Mouse (Mus musculus) kidney, embryonic 16.5 days (tissue): ENCODE results near the gene Xpnpep1. TPM values are rescaled to one million over a fixed set of nuclear protein-coding genes. Genes with fewer than 3 reads are reported as not detected.
A peak's percentile ranks its signal among the peaks of the same experiment; 100 is the strongest.

Source experiments
- ATAC-seq: fragments of 200-750 bp; cut with Nextera tagmentation; 2 replicates; pipeline ENCODE4 v1.8.0; 2017; ENCODE audit warnings: moderate TSS enrichment; ENCODE audit not compliant: low FRiP score, low TSS enrichment
- H3K27ac ChIP-seq: fragments of 300-500 bp; sonication (generic); 2 replicates; pipeline ENCODE4 v1.5.1; 2014; ENCODE audit warnings: low read length
- H3K27me3 ChIP-seq: fragments of 300-500 bp; sonication (generic); 2 replicates; pipeline ENCODE4 v1.6.1; 2014; ENCODE audit warnings: low read length, control low read depth, mixed read lengths; ENCODE audit not compliant: insufficient read depth
- H3K36me3 ChIP-seq: fragments of 300-500 bp; sonication (generic); 2 replicates; pipeline ENCODE4 v1.6.1; 2014; ENCODE audit warnings: low read length, control low read depth, mixed read lengths; ENCODE audit not compliant: insufficient read depth
- H3K4me1 ChIP-seq: fragments of 300-500 bp; sonication (generic); 2 replicates; pipeline ENCODE4 v1.6.1; 2014; ENCODE audit warnings: low read length, control low read depth, mixed read lengths; ENCODE audit not compliant: insufficient read depth
- H3K4me2 ChIP-seq: fragments of 300-500 bp; sonication (generic); replicated peaks from 2 replicates; pipeline ENCODE4 v1.6.1; 2014; ENCODE audit warnings: low read depth, low read length
- H3K4me3 ChIP-seq: fragments of 300-500 bp; sonication (generic); 2 replicates; pipeline ENCODE4 v1.5.1; 2014; ENCODE audit warnings: mild to moderate bottlenecking, low read length
- H3K9ac ChIP-seq: fragments of 300-500 bp; sonication (generic); replicated peaks from 2 replicates; pipeline ENCODE4 v1.6.1; 2014; ENCODE audit warnings: low read length
- H3K9me3 ChIP-seq: fragments of 300-500 bp; sonication (generic); 2 replicates; pipeline ENCODE4 v1.6.1; 2016; ENCODE audit warnings: low read length, control low read depth
- WGBS: fragments of 180-500 bp; shearing (Covaris S2); extraction: QIAGEN DNeasy Blood & Tissue Kit; methylation state at CpG from one replicate; pipeline ENCODE4 v1.1.7; 2014; 5-methylcytosine and 5-hydroxymethylcytosine counted together
- polyA plus RNA-seq: library from polyadenylated mRNA; unstranded; fragments of >200 nt; fragmentation: Nextera tagmentation; extraction: Ambion mirVana; gene quantifications from 2 replicates; pipeline ENCODE4 v1.2.1, GENCODE M21; 2015

The Xpnpep1 gene
- 166 and 167 TPM in 2 replicates for polyA plus RNA-seq

DNA sequence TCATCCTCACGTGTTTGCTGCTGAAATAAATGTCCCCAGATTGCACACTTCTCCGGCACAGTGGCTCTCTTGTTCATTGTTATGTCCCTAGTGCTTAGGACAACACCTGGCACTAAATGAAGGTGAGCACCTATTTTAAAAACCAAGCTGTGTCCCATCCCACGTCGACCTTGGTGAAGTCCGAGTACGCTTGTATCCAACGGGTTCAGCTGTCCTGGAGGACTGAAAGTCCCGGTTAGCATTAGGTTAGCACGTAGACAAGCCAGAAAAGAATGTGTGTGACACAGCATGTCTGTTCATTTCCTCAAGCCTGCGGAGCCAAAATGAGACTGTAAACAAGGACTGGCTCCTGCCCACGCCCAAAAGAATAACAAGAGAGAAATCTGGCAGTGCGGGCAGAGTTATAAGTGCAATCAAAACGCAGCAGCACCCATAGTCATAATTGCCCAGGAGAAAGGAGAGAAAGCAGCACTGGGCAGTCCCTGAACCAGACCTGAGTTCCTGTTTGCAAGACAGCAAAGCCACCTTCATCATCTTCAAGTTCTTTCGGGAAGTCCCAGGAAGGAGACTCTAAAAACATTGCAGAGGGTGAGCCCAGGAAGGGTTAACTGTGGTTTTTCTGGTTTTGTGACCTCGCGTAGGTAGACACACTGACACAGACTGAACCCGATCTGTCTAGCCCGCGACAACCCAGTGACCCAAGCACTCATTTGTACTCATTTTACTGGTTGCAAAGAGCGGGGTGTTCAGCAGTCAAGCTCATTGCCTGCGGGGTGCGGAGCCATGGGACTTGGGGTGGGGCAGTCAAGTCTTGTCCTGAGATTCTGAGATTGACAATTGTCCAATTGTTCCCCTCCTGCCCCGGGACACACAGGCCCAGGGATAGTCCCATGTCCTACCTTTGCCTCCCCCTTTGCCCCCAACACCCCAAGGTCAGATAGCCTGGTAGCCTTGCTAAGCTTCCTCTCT, at the start of gene Xpnpep1:
TSS of gene Xpnpep1 (minus strand) at position 51 of the 969 bp plus-strand sequence.
- 49% methylated on average over 23 of the region's 23 CpGs for WGBS
- H3K9ac ChIP-seq: peak within 1 kb of the TSS; percentile 61

DNA sequence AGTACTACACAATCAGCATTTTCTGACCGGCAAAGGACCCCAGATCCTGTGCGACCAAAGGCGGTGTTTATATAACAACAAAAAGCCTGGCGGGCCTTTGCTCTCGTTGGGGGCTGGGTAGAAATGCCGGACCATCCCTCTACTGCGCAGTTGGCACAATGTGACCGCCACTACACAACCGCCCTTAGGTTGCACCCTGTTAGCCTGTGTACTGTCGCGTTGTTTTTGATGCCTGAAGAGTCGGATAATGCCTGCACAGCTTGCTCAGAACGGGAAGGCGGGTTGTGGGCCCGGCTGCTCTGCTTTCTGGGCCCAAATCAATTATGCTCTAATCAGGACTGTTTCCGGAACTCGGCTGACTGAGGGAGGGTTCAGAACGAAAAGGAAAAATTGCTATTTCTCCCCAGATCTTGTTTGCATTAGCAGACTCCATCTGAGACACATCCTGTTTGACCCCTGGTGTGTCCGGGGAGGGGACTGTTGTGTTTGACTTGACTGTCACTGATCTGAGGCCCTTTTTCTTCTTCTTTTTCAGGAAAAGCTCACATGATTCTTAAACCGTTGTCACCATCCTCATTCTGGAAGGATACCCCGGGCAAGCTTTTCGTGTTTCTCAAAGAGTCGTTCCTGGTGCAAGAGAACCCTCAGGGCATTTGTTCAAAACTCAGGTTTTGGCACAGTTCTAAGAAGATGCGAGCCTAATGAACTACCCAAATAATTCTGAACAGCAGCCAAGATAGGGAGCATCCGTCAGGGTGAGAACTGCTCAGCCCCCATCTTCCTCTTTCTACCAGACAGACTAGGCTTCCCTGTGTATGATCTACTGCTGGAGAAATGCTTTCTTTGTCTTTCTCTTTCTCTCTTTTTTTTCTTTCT, 47.5 kb upstream of the Xpnpep1 start:
- ATAC-seq: peak; percentile 70
- Histone ChIP-seq H3K9me3 (no peaks in the 10 kb centered on the region; the same call in 1 of the 2 replicates), H3K4me1 (peaks cover 33% of the 10 kb centered on the region), H3K27ac (peak overlapping the region; percentile 90), H3K9ac (peak overlapping the region; percentile 28; the same call in 1 of the 2 replicates), H3K27me3 (no peaks in the 10 kb centered on the region), H3K4me2 (peak overlapping the region; percentile 36), H3K36me3 (no peaks in the 10 kb centered on the region), H3K4me3 (no peak overlapping the region)
- 30% methylated on average over 25 of the region's 25 CpGs for WGBS

More for the DNA sequence above, at the start of gene Xpnpep1:
- H3K27ac ChIP-seq: peak within 1 kb of the TSS; percentile 79
- H3K36me3 ChIP-seq: 0 out of 2 replicates have a peak, but pooled peaks cover 6% of the 10 kb centered on the region
- H3K9me3 ChIP-seq: no peaks in the 10 kb centered on the region
- ATAC-seq: no peak
- peak within 1 kb of the TSS; percentile 95 for H3K4me3 ChIP-seq
- no peaks in the 10 kb centered on the region for H3K27me3 ChIP-seq
- H3K4me2 ChIP-seq: peak within 1 kb of the TSS; percentile 60
- peaks cover 26% of the 10 kb centered on the region for H3K4me1 ChIP-seq

- no peaks in the 10 kb centered on the region for H3K36me3 ChIP-seq
- peaks cover 35% of the 10 kb centered on the region for H3K4me1 ChIP-seq
- H3K4me3 ChIP-seq: no peak overlapping the region
- peak overlapping the region; percentile 3; the same call in 1 of the 2 replicates for H3K9ac ChIP-seq
- 53% methylated on average over 12 of the region's 12 CpGs for WGBS
- no peaks in the 10 kb centered on the region; the same call in 1 of the 2 replicates for H3K9me3 ChIP-seq
- peak overlapping the region; percentile 90 for H3K27ac ChIP-seq
- no peak for ATAC-seq
- H3K27me3 ChIP-seq: no peaks in the 10 kb centered on the region
- peak overlapping the region; percentile 36 for H3K4me2 ChIP-seq
Measured at GRCm38 (mm10) chr19:53086861-53087260, 46.8 kb upstream of the Xpnpep1 start.

DNA sequence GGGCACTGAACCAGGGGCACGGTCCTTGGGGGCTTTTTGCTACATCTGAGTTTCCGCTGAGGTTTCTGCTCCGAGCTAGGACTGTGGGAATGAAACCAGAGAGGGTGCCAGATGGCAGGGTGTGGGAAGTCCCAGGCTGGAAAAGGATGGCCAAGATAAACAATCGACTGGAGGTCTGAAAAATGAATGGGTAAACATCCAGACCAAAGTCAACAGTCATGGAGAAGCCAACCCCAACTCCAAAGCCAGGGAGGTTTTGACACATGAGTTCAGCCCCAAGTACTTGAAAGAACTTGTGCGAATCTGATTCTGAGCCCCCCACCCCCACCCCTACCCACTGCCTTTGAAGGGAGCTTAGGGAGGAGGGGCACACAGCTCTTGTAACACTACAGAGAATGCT, 44.7 kb upstream of the Xpnpep1 start:
- Histone ChIP-seq H3K4me1 (peaks cover 55% of the 10 kb centered on the region), H3K4me2 (no peak overlapping the region), H3K9ac (no peak overlapping the region), H3K27ac (peak overlapping the region; percentile 76), H3K36me3 (no peaks in the 10 kb centered on the region), H3K4me3 (no peak overlapping the region), H3K9me3 (no peaks in the 10 kb centered on the region; the same call in 1 of the 2 replicates), H3K27me3 (no peaks in the 10 kb centered on the region)
- peak; percentile 66 for ATAC-seq
- 17% methylated on average over 5 of the region's 5 CpGs for WGBS

DNA sequence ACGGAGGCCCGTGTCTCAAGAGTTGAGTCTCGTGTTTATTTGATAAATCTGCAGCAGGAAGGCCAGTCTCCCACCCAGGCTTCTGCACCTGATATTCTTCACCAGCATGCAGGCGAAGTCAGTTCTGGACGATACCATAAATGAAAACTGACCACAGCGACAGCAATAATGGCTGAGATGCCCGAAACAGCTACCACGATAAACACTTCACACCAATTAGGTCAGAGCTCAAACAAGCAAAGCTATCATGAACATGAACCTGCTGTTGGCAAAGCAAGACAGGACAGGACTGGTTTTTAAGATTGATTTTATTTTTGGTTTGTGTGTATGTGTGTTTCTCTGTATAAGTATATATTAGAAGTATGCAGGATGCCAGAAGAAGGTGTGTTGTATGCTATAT, 42.8 kb upstream of the Xpnpep1 start:
- Histone ChIP-seq H3K9me3 (no peaks in the 10 kb centered on the region; the same call in 1 of the 2 replicates), H3K4me2 (no peak overlapping the region), H3K27me3 (no peaks in the 10 kb centered on the region), H3K4me3 (no peak overlapping the region), H3K4me1 (peaks cover 58% of the 10 kb centered on the region), H3K27ac (no peak overlapping the region), H3K36me3 (no peaks in the 10 kb centered on the region), H3K9ac (no peak overlapping the region)
- ATAC-seq: no peak
- 62% methylated on average over 8 of the region's 8 CpGs for WGBS

DNA sequence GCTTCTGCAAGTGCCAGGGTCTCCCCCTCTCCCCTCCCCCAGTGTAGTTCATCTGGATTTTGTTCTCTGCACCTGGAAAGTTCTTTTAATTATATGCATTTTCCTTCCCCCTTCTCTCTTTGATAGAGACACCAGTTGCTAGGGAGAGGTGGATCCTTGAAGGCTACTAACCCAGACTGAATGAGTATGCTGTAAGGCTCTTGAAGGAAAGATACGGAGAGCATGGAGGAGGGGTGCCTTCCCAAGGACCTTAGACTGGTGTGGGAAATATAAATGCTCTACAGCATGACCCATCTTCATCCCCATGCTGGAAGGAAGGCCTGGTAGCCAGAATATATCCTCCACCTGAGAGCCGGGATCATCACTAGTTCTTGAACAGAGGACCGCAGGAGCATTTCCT, 41.3 kb upstream of the Xpnpep1 start:
- Histone ChIP-seq H3K9ac (no peak overlapping the region), H3K4me3 (no peak overlapping the region), H3K9me3 (no peaks in the 10 kb centered on the region; the same call in 1 of the 2 replicates), H3K4me2 (no peak overlapping the region), H3K27ac (peak overlapping the region; percentile 48), H3K36me3 (no peaks in the 10 kb centered on the region), H3K27me3 (no peaks in the 10 kb centered on the region), H3K4me1 (peaks cover 57% of the 10 kb centered on the region)
- ATAC-seq: peak; percentile 9; the same call in 1 of the 2 replicates
- WGBS: 68% methylated on average over 3 of the region's 3 CpGs

GRCm38 (mm10) chr19:53080921-53081320, 40.9 kb upstream of the Xpnpep1 start:
- ATAC-seq: peak; percentile 24; the same call in 1 of the 2 replicates

GRCm38 (mm10) chr19:53080487-53080886, 40.5 kb upstream of the Xpnpep1 start:
- Histone ChIP-seq H3K4me2 (no peak overlapping the region), H3K4me1 (peaks cover 59% of the 10 kb centered on the region), H3K4me3 (no peak overlapping the region), H3K27me3 (no peaks in the 10 kb centered on the region), H3K9ac (no peak overlapping the region), H3K27ac (no peak overlapping the region), H3K36me3 (no peaks in the 10 kb centered on the region), H3K9me3 (no peaks in the 10 kb centered on the region; the same call in 1 of the 2 replicates)
- WGBS: 23% methylated on average over 3 of the region's 3 CpGs
- no peak for ATAC-seq

More at GRCm38 (mm10) chr19:53080921-53081320, 40.9 kb upstream of the Xpnpep1 start:
- H3K4me3 ChIP-seq: no peak overlapping the region
- H3K4me2 ChIP-seq: no peak overlapping the region
- H3K27me3 ChIP-seq: no peaks in the 10 kb centered on the region
- WGBS: 2% methylated on average over 6 of the region's 6 CpGs
- H3K4me1 ChIP-seq: peaks cover 57% of the 10 kb centered on the region
- H3K9me3 ChIP-seq: no peaks in the 10 kb centered on the region; the same call in 1 of the 2 replicates
- H3K27ac ChIP-seq: peak overlapping the region; percentile 48
- no peak overlapping the region for H3K9ac ChIP-seq
- H3K36me3 ChIP-seq: no peaks in the 10 kb centered on the region

GRCm38 (mm10) chr19:53080026-53080425, 40.0 kb upstream of the Xpnpep1 start:
- H3K27ac ChIP-seq: no peak overlapping the region
- H3K4me3 ChIP-seq: no peak overlapping the region
- ATAC-seq: no peak
- H3K4me1 ChIP-seq: peaks cover 59% of the 10 kb centered on the region
- no peaks in the 10 kb centered on the region for H3K27me3 ChIP-seq
- 85% methylated on average over 11 of the region's 11 CpGs for WGBS
- H3K4me2 ChIP-seq: no peak overlapping the region
- H3K9me3 ChIP-seq: no peaks in the 10 kb centered on the region; the same call in 1 of the 2 replicates
- H3K36me3 ChIP-seq: no peaks in the 10 kb centered on the region
- H3K9ac ChIP-seq: no peak overlapping the region
